Mouse (Mus musculus) G1E (cell line): Measurements from ENCODE around the gene Adamtsl3. TPM values are rescaled to one million over a fixed set of nuclear protein-coding genes. Genes with fewer than 3 reads are reported as not detected.

Experiments used
- ATAC-seq: 2 replicates; pipeline ENCODE4 v1.8.0; 2016; ENCODE audit warnings: mild to moderate bottlenecking; ENCODE audit not compliant: insufficient number of reproducible peaks, poor library complexity, low FRiP score, severe bottlenecking; ENCODE audit errors: extremely low read depth
- DNase-seq: peaks from one replicate; pipeline ENCODE4 v3.0.0; 2012; ENCODE audit warnings: low spot score
- H3K27me3 ChIP-seq: 2 replicates; pipeline ENCODE4 v1.6.1; 2012; ENCODE audit warnings: mild to moderate bottlenecking, low read length, inconsistent platforms; ENCODE audit not compliant: insufficient read depth
- H3K36me3 ChIP-seq: replicated peaks from 2 replicates; pipeline ENCODE3; 2012; ENCODE audit warnings: mild to moderate bottlenecking, inconsistent platforms
- H3K4me1 ChIP-seq: 2 replicates; pipeline ENCODE4 v1.6.1; 2012; ENCODE audit warnings: low read depth, low read length, inconsistent platforms, mixed read lengths; ENCODE audit not compliant: insufficient read depth
- H3K4me3 ChIP-seq: 2 replicates; pipeline ENCODE4 v1.5.1; 2012; ENCODE audit warnings: low read depth, mild to moderate bottlenecking, inconsistent platforms, low read length, moderate library complexity, mixed read lengths
- H3K9me3 ChIP-seq: replicated peaks from 2 replicates; pipeline ENCODE4 v1.6.1; 2012; ENCODE audit warnings: inconsistent platforms
- CTCF ChIP-seq: IDR thresholded peaks from 2 replicates; pipeline ENCODE4 v1.5.1; 2012; ENCODE audit warnings: low read depth, low read length, inconsistent platforms, mixed read lengths
- GATA1 ChIP-seq: IDR thresholded peaks from 2 replicates; pipeline ENCODE4 v1.6.1; 2012; ENCODE audit warnings: borderline replicate concordance, low read length, inconsistent platforms, mixed read lengths
- GATA2 ChIP-seq: IDR thresholded peaks from 2 replicates; pipeline ENCODE4 v1.6.1; 2012; ENCODE audit warnings: low read depth, low read length, inconsistent platforms, borderline replicate concordance
- POLR2AphosphoS5 ChIP-seq: IDR thresholded peaks from 2 replicates; pipeline ENCODE4 v1.6.1; 2012; ENCODE audit warnings: low read depth, low read length, inconsistent platforms; ENCODE audit not compliant: insufficient replicate concordance
- TAL1 ChIP-seq: conservative IDR thresholded peaks from 2 replicates; pipeline ENCODE4 v1.6.1; 2012; ENCODE audit warnings: low read depth, low read length, inconsistent platforms, mixed read lengths
- polyA plus RNA-seq: library from polyadenylated mRNA; stranded (reverse); fragments of >175 nt; gene quantifications from 2 replicates; pipeline ENCODE4 v1.2.3, GENCODE M21; 2012
- total RNA-seq, 2 experiments: library from RNA; stranded (forward) in 1 of 2; stranded (reverse) in 1 of 2; fragments of 200-1000 nt in 1 of 2; fragments of >200 nt in 1 of 2; fragmentation: Nextera tagmentation in 1 of 2; gene quantifications; 2 replicates each; pipeline ENCODE4 v1.2.3; 2014 to 2017

The Adamtsl3 gene
- total and polyA plus RNA-seq, 3 experiments, result 0.49 TPM; not detected in 2

DNA sequence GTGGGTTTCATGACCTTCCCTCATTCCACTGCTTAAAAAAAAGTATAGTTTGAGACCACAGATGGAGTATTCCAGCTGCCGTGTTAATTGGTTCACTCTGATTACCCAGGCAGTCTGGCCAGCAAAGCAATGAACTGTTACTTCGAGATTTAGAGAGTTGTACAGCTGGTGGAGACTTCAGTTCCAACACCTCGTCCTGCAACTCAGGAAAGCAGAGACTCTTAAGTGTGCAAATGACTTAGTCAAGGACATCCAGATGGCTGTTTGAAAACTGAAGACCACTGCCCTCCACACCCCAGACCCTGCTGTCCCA is 48.0 kb downstream of the Adamtsl3 start:
- DNase-seq (no peak), ATAC-seq (no peak)
- TF ChIP-seq TAL1 (no peak), GATA1 (no peak), CTCF (no peak), GATA2 (no peak), POLR2AphosphoS5 (no peak)
- no peak overlapping the region for H3K4me3 ChIP-seq
- H3K27me3 ChIP-seq, result no peaks in the 10 kb centered on the region
- H3K4me1 ChIP-seq, result no peaks in the 10 kb centered on the region
- H3K36me3 ChIP-seq, result no peaks in the 10 kb centered on the region
- peaks cover 8% of the 10 kb centered on the region for H3K9me3 ChIP-seq

DNA sequence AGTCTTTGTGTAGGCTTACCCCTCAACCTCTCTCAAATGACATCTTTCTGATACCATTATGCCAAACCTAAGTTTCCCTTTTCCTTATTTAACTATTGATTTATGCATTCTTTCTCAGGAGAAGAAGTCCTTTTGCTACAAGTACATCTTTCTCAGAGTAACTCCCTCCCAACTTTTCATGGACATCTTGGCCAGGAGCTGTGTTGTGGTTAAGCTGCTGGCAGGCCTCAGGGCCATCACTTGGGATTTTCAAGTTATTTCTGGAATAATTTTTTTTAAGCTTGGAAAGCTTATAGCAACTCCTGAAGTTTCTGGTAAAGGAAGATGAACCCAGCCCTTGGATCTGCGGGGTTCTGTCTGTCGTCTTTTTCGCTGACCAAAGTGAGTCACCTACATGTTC is 51.6 kb downstream of the Adamtsl3 start:
- no peak for ATAC-seq
- no peak overlapping the region for H3K4me3 ChIP-seq
- DNase-seq, result no peak
- TF ChIP-seq GATA1, result no peak
- no peak for TF ChIP-seq CTCF
- no peak for TF ChIP-seq POLR2AphosphoS5
- no peak for TF ChIP-seq TAL1
- no peak for TF ChIP-seq GATA2
- no peaks in the 10 kb centered on the region for H3K36me3 ChIP-seq
- H3K27me3 ChIP-seq, result no peaks in the 10 kb centered on the region
- H3K4me1 ChIP-seq, result no peaks in the 10 kb centered on the region
- H3K9me3 ChIP-seq, result peaks cover 25% of the 10 kb centered on the region

DNA sequence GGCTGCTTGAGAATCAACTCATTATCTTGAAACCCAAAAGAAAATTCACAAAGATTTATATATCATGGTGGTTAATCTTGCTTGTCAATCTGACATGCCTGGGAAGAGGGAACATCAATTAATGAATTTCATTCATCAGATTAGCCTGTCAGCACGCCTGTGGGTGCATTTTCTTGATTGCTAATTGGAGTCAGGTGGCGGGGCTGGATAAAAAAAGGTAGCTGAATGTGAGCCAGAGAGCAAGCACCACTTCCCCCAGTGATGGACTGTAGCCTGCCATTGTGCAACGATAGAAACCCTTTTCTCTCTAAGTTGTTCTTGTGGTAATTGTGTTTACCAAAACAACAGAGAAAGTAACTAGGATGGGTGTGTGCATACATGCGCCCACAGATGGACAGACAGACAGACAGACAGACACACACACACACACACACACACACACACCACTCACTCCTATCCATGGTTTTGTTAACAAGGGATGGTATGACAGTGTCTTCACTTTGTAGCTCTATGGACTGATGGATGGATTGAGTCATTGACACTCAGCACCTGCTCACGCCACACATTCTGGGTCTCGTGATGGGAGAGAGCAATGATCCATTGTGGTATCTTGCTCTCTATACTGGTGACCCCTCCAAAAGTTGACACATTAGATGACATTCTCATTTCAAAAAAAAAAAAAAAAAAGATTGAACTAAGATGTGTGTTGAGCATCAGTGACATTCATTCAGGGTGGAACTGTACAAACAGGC is 59.1 kb downstream of the Adamtsl3 start:
- no peak for TF ChIP-seq POLR2AphosphoS5
- TF ChIP-seq GATA2, result no peak
- TF ChIP-seq GATA1, result no peak
- no peak for TF ChIP-seq CTCF
- TF ChIP-seq TAL1, result no peak
- no peak overlapping the region for H3K4me3 ChIP-seq
- DNase-seq (no peak), ATAC-seq (no peak)
- H3K9me3 ChIP-seq, result peaks cover 34% of the 10 kb centered on the region
- H3K4me1 ChIP-seq, result no peaks in the 10 kb centered on the region
- H3K27me3 ChIP-seq, result no peaks in the 10 kb centered on the region
- no peaks in the 10 kb centered on the region for H3K36me3 ChIP-seq

DNA sequence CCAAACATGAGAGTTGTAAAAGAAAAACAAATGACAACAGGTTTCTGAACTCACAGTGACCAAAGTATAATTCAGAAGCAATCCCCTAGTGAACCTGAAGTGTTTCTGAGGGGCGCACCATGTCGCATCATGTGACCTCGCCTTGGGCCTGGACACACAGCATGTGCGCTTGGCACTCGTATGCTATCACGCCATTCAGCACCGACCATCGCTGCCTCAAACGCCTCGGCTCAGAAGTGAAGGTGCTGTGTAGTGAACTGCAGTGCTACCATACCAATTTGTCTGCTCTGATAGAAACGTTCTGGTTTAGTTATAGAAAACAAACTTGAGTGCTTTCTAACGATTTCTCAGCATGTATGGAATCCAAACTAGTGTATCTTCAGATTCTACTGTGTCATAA is 59.7 kb downstream of the Adamtsl3 start:
- no peaks in the 10 kb centered on the region for H3K27me3 ChIP-seq

DNA sequence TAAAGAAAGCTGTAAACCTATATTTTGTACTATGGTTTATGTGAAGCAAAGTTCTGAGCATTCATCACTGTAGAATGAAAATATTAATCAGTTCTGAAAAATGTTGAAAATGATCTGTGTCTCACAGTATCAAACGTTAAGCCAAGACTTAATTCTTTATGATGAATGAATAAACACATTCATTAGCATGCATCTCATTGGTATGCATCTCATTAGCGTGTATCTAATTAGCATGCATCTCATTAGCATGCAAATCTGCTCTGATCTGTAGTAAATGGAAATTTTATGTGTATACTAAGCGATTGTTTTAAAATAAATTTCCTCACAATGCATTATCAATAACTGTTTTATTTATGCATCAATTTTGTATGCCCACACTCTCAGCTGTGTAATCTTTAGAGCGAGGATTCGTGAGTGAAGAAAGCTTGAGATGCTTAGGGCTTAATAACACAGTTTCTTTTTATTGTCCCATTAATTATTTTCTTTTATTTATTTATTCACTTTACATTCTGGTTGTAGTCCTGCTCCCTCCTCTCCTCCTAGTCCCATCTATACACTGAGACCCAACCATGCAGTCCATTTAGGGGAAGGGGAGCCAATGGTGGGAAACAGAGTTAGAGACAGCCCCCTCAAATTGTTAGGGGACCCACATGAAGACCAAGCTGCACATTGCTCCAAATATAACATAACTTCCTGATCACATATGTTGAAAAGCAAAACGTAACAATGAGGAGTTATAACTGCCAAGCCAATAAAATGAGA is 60.4 kb downstream of the Adamtsl3 start:
- Histone ChIP-seq H3K36me3 (no peaks in the 10 kb centered on the region), H3K27me3 (no peaks in the 10 kb centered on the region), H3K4me3 (no peak overlapping the region), H3K9me3 (peaks cover 24% of the 10 kb centered on the region), H3K4me1 (no peaks in the 10 kb centered on the region)
- DNase-seq (no peak), ATAC-seq (no peak)
- no peak for TF ChIP-seq CTCF
- no peak for TF ChIP-seq POLR2AphosphoS5
- no peak for TF ChIP-seq GATA1
- TF ChIP-seq GATA2, result no peak
- TF ChIP-seq TAL1, result no peak

More for the DNA sequence above, 59.7 kb downstream of the Adamtsl3 start:
- Histone ChIP-seq H3K36me3 (no peaks in the 10 kb centered on the region), H3K4me3 (no peak overlapping the region), H3K4me1 (no peaks in the 10 kb centered on the region), H3K9me3 (peaks cover 30% of the 10 kb centered on the region)
- TF ChIP-seq POLR2AphosphoS5 (no peak), GATA2 (no peak), GATA1 (no peak), TAL1 (no peak), CTCF (no peak)
- ATAC-seq, result no peak
- no peak for DNase-seq

DNA sequence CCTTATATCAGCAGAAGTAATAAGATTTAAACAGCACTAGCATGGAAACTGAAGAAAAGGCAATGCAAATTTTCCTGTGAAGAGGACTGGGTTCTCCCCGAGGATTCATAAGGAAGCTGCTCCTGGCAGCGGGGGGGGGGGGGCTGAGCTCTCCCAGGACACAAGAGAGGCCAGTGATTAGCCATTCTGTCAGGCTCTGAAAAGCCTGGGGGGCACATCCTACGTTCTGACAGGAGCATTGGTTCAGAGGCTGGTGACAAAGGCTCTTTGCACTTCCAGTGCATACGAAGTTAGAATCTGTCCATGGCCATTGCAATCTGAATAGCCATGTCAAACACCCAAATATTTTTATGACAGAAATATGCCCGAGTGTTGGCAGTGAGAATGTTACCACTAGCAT is 61.4 kb downstream of the Adamtsl3 start:
- Histone ChIP-seq H3K36me3 (no peaks in the 10 kb centered on the region), H3K4me1 (no peaks in the 10 kb centered on the region), H3K4me3 (no peak overlapping the region), H3K27me3 (no peaks in the 10 kb centered on the region), H3K9me3 (peaks cover 20% of the 10 kb centered on the region)
- no peak for ATAC-seq
- DNase-seq, result no peak
- TF ChIP-seq GATA2 (no peak), POLR2AphosphoS5 (no peak), CTCF (no peak), GATA1 (no peak), TAL1 (no peak)
